Mouse (Mus musculus): ENCODE measurements at regions not wholly inside any gene's neighbourhood (a gene's known extent, or its start where the extent isn't known, plus 50 kb on each side); places are given as distances from the start of the nearest gene placed in this dataset.

DNA sequence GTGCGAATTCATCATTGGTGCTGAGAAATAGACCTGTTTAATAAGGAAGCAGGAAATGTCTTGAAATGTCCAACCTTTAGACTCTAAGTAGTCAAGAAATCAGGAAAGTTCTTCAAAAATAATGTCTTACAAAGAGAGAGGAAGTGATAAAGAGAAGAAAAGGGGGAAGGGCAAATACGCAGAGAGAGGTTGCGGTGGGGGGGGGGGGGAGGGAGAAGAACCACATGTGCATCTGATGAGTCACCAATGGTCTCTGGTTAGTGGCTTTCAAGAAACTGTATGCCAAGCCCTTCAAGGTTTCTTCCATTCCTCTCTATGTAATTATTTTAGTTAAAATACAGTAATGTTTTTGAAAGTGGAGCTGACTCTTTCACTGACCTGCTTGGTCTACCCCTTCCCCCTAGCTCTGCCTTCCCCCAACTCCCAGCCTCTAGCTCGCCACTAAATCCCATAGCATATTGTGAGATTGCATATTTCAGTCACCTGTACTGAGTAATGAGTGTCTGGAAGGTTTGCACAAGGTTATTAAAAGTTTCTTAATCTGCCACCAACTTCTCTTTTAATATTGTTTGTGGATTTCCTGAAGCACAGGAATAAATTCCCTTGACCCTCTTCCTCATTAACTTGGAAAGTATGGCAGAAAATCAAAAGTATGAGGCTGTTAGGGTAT is 70.8 kb upstream of the Tle4 start:
- CTCF ChIA-PET: no interaction called here

GRCm38 (mm10) chr19:14664682-14665417 is 67.0 kb upstream of the Tle4 start:
- CTCF ChIA-PET: no interaction called here

GRCm38 (mm10) chr19:14664096-14664586 is 66.3 kb upstream of the Tle4 start:
- CTCF ChIA-PET: no interaction called here

DNA sequence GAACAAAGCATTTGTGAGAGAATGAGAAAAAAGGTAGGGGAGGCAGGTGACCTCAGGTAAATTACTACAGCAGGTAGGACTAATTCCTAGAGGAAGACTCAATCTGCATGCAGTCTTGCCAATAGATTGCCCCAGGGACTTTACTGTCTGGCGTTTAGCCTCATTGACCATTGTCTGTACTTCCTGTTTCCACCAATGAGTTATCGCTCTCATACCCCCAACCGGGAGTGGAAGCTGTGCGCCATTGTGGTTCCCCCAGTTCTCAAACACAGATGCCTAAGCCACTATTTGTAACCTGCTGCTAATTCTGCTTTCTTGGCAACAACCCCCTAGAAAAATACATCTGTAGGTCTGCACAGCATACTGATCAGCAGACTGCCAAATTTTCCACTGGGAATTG is 65.5 kb upstream of the Tle4 start:
- CTCF ChIA-PET: no interaction called here

GRCm38 (mm10) chr19:14659725-14660124 is 61.9 kb upstream of the Tle4 start:
- CTCF ChIA-PET: no interaction called here

DNA sequence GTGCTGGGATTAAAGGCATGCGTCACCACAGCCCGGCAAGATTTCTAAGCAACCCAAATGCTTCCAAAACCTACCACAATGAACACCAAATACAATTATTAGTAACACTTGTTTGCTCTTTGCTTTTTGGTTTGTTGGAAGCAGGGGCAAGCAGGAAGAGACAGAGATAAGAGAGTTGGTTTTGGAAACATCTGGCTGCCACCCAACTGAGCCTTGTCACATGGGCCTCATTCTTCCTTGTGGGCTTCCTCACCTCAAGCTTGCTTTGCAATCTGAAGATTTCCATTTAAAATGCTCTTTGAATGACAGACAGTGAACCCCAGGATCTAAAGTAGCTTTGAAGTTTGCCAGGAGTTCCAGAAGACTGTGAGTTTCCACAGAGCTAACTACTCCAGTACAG is 60.6 kb upstream of the Tle4 start:
- CTCF ChIA-PET: no interaction called here

- CTCF ChIA-PET: interaction anchor here (0.7 kb wide), 1 partner anchor 15 kb away, joined by 3 read pairs; no protein-coding TSS in a partner anchor
Observed at GRCm38 (mm10) chr19:14656022-14656388, 58.2 kb upstream of the Tle4 start.

DNA sequence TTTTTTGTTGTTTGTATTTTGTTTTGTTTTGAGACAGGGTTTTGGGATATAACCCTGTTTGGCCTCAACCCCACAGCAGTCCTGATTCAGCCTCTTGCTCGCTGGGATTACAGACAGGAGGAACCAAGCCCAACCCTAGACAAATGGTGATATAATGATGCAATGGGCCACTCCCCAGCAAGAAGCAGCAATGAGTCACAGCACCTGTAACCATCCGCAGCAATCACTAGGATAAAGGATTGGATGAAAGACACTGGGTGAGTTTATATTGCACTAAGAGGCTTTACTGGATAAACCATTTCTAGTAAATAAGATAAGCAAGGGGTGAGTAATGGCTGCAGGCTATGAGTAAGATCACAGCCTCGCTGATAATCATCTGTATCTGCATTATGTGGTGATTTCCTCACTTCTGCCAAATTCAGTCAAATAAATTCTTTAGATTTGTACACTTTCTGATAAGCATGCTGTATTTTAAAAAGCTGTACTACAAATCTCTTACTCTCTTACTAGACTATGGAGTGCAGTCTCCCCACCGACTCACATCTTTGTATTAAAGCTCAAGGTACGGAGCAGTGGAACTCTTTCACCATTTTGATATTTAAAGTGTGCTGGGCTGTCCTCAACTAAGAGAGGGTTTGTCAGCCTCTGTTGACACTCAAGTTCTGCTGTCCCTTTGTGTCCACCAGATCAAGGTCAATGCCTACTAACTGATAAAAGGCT is 57.6 kb upstream of the Tle4 start:
- CTCF ChIA-PET: no interaction called here

Data from spleen, embryonic (tissue).